Mouse (Mus musculus) lung, adult 2 months (tissue): ENCODE measurements at regions not wholly inside any gene's neighbourhood (a gene's known extent, or its start where the extent isn't known, plus 50 kb on each side); places are given as distances from the start of the nearest gene placed in this dataset.

Experiments
- DNase-seq: peaks from one replicate; pipeline ENCODE4 v3.0.0; 2022
- H3K4me1 ChIP-seq: fragments of 200-500 bp; 2 replicates; pipeline ENCODE4 v1.6.1; 2011; ENCODE audit warnings: low read length; ENCODE audit not compliant: control insufficient read depth, insufficient read depth
- H3K4me3 ChIP-seq: fragments of 200-500 bp; replicated peaks from 2 replicates; pipeline ENCODE3; 2011; ENCODE audit warnings: low read depth, mild to moderate bottlenecking, control low read depth, low read length; ENCODE audit errors: extremely low read depth
- CTCF ChIP-seq: fragments of 200-500 bp; IDR thresholded peaks from 2 replicates; pipeline ENCODE4 v1.5.1; 2011; ENCODE audit warnings: mild to moderate bottlenecking, low read length, control low read depth; ENCODE audit not compliant: insufficient read depth
- POLR2A ChIP-seq: fragments of 200-500 bp; IDR thresholded peaks from 2 replicates; pipeline ENCODE4 v1.6.1; 2011; ENCODE audit warnings: low read depth, mild to moderate bottlenecking, control low read depth, low read length, borderline replicate concordance; ENCODE audit errors: extremely low read depth
- WGBS: fragments of 180-500 bp; shearing (Covaris S2); methylation state at CpG from one replicate; pipeline ENCODE4 v1.1.7; 2018; 5-methylcytosine and 5-hydroxymethylcytosine counted together

DNA sequence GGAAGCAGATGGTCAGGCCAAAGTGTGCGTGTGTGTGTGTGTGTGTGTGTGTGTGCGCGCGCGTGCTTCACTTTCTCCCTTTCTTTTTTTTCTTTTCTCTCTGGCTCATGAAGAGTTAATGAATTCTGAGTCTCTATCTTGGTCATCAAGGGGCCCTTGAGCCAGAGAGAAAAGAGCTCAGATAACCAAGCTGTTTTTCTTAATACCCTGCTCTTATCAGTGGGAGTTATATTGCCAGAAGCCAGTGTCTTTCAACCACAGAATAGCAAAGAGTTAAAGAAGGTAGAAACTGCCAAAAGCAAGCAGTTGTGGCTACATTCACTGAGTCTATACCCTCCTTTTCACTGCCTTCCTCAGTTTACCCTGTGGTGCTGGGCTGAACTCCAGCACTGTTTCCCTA, 60.6 kb upstream of the Dapk1 start:
- DNase-seq, result no peak
- no peak overlapping the region for H3K4me3 ChIP-seq
- TF ChIP-seq CTCF (no peak), POLR2A (no peak)
- no peaks in the 10 kb centered on the region for H3K4me1 ChIP-seq
- WGBS, result 96% methylated on average over 5 of the region's 5 CpGs

GRCm38 (mm10) chr13:60544363-60544762, 57.4 kb upstream of the Dapk1 start:
- no peaks in the 10 kb centered on the region for H3K4me1 ChIP-seq
- H3K4me3 ChIP-seq, result no peak overlapping the region
- DNase-seq, result no peak
- TF ChIP-seq CTCF, result no peak
- 61% methylated on average over 3 of the region's 3 CpGs for WGBS

DNA sequence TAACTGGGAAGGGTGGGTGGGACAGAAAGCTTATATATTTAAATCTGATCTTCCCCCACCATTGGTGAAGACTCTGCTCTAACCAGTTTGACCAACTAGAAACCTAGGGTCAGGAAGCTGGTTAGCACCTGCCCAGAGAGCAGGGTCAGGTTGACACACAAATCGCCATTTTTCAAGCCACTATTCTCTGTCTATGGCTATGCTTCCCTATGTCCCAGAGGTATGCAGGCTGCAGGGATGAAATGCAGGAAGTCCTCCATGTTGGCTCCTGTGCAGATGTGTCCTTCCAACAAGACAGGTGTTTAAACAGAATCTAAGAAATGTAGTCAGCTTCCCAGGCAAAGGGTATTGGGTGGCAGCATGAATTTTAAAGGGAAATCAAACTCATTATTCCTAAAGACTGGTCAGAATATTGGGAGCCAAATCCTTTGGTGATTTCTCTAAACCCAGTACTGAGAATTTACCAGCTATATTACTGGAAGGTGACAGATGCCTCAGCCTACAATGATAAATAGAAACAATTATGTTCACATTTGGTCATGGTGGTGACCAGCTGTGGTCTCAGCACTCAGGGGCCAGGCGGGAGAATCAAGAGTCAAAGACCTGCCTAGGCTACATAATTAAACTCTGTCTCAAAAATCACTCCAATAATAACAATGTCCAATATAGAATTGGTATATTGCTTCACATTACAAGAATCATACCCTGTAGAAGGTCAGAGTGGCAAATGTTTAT, 55.6 kb upstream of the Dapk1 start:
- DNase-seq, result no peak
- TF ChIP-seq POLR2A (no peak), CTCF (no peak)
- Histone ChIP-seq H3K4me3 (no peak overlapping the region), H3K4me1 (no peaks in the 10 kb centered on the region)
- 84% methylated on average over 2 of the region's 2 CpGs for WGBS
